Mouse (Mus musculus): Measurements from ENCODE around the gene Lrp4.

Lrp4 gene

GRCm38 (mm10) chr2:91454434-91454833 is 2.9 kb upstream of the Lrp4 start:
- no peak for DNase-seq

- peak; percentile 67 for DNase-seq
Measured at GRCm38 (mm10) chr2:91455826-91456225, 1.5 kb upstream of the Lrp4 start.

- DNase-seq: no peak
Measured at GRCm38 (mm10) chr2:91456491-91457100, 715 bp upstream of the Lrp4 start.

GRCm38 (mm10) chr2:91457656-91458251 is 443 bp downstream of the Lrp4 start:
- DNase-seq: no peak

- no peak for DNase-seq
Measured at GRCm38 (mm10) chr2:91458252-91458672, 951 bp downstream of the Lrp4 start.

- DNase-seq: peak; percentile 29
Measured at GRCm38 (mm10) chr2:91458673-91459391, 1.5 kb downstream of the Lrp4 start.

GRCm38 (mm10) chr2:91460076-91460475 is 2.8 kb downstream of the Lrp4 start:
- no peak for DNase-seq

GRCm38 (mm10) chr2:91460771-91461170 is 3.5 kb downstream of the Lrp4 start:
- no peak for DNase-seq

- no peak for DNase-seq
Measured at GRCm38 (mm10) chr2:91461341-91461740, 4.0 kb downstream of the Lrp4 start.

GRCm38 (mm10) chr2:91462196-91462595 is 4.9 kb downstream of the Lrp4 start:
- no peak for DNase-seq

- DNase-seq: no peak
Measured at GRCm38 (mm10) chr2:91462681-91463080, 5.4 kb downstream of the Lrp4 start.

GRCm38 (mm10) chr2:91465934-91466333 is 8.6 kb downstream of the Lrp4 start:
- no peak for DNase-seq

- no peak for DNase-seq
Measured at GRCm38 (mm10) chr2:91467613-91468012, 10.3 kb downstream of the Lrp4 start.

- DNase-seq: peak; percentile 73
Measured at GRCm38 (mm10) chr2:91470055-91470647, 12.8 kb downstream of the Lrp4 start.

GRCm38 (mm10) chr2:91474358-91474757 is 17.0 kb downstream of the Lrp4 start:
- peak; percentile 28 for DNase-seq

GRCm38 (mm10) chr2:91475791-91476190 is 18.5 kb downstream of the Lrp4 start:
- no peak for DNase-seq

GRCm38 (mm10) chr2:91476251-91476661 is 18.9 kb downstream of the Lrp4 start:
- no peak for DNase-seq

GRCm38 (mm10) chr2:91476841-91477240 is 19.5 kb downstream of the Lrp4 start:
- DNase-seq: no peak

- DNase-seq: no peak
Measured at GRCm38 (mm10) chr2:91480399-91480801, 23.1 kb downstream of the Lrp4 start.

GRCm38 (mm10) chr2:91480805-91481514 is 23.6 kb downstream of the Lrp4 start:
- DNase-seq: peak; percentile 74

GRCm38 (mm10) chr2:91484698-91485097 is 27.4 kb downstream of the Lrp4 start:
- no peak for DNase-seq

- DNase-seq: no peak
Measured at GRCm38 (mm10) chr2:91485256-91485655, 27.9 kb downstream of the Lrp4 start.

- peak; percentile 26 for DNase-seq
Measured at GRCm38 (mm10) chr2:91487295-91487694, 30.0 kb downstream of the Lrp4 start.
